10 mouse cellular contexts compared by ENCODE assay signal in the genomic region with DNA sequence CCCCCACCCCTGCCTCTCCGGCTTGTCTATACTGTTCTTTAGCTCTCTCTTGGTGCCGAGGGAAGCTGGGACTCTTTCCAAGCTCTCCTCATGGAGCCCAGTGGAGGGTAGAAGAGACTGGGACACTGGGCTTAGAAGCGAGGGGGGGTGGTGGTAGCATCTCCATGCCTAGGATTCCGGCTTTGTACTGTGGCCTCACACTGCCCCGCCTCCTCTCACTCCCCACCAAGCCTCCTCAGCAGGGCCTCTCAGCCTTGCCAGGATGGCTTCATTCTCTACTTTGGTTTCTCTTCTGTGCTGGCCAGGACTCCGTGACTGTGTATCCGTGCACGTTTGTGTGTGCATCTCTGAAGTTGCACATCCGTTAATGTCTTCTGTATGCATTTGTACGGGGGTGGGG.
DNase-seq lines count a peak whose midpoint lies in the region; ATAC-seq lines count a peak whose summit lies in the region.
"Had no signal": no experiment of that assay in that cellular context is flagged by ENCODE, and none has a peak within 500 bp of the region (broad histone marks: within the 10 kb centered on the region; RNA-seq: fewer than 3 reads in every experiment).

No protein-coding gene starts in this region.

- H3K27me3 ChIP-seq in heart, embryonic 10.5 days (ENCODE audit: insufficient read depth, poor library complexity, severe bottlenecking) = peaks cover 19% of the 10 kb centered on the region
- H3K27me3 ChIP-seq in neural tube, embryonic 11.5 days (ENCODE audit: control insufficient read depth, insufficient read depth, low read length) = no peaks in the 10 kb centered on the region
- H3K27me3 ChIP-seq in limb, embryonic 12.5 days = peaks cover 4% of the 10 kb centered on the region

- H3K4me3 ChIP-seq in heart, embryonic 10.5 days = peak overlapping the region; percentile 46
- H3K4me3 ChIP-seq in neural tube, embryonic 11.5 days (ENCODE audit: low read depth, low read length) = no peak overlapping the region
- peak overlapping the region; percentile 33 for H3K4me3 ChIP-seq in limb, embryonic 12.5 days (replicated peaks)

- H3K36me3 ChIP-seq in heart, embryonic 10.5 days = no peaks in the 10 kb centered on the region
- no peaks in the 10 kb centered on the region for H3K36me3 ChIP-seq in neural tube, embryonic 11.5 days (ENCODE audit: control insufficient read depth, insufficient read depth, low read length)
- peaks cover 4% of the 10 kb centered on the region; the same call in 1 of the 2 replicates for H3K36me3 ChIP-seq in limb, embryonic 12.5 days

- H3K9me3 ChIP-seq in heart, embryonic 10.5 days = no peaks in the 10 kb centered on the region
- H3K9me3 ChIP-seq in neural tube, embryonic 11.5 days (ENCODE audit: control insufficient read depth, low read length) = no peaks in the 10 kb centered on the region
- H3K9me3 ChIP-seq in limb, embryonic 12.5 days = no peaks in the 10 kb centered on the region

- no peak for ATAC-seq in neural tube, embryonic 11.5 days (ENCODE audit: insufficient read depth, low FRiP score, low TSS enrichment)
- ATAC-seq in limb, embryonic 12.5 days (ENCODE audit: insufficient number of reproducible peaks, insufficient read depth, low FRiP score, low TSS enrichment, low read depth) = peak; percentile 38

- DNase-seq in heart, embryonic 10.5 days (ENCODE audit: low spot score) = no peak
- no peak for DNase-seq in heart, postnatal 25 days (ENCODE audit: low spot score)
- no peak for DNase-seq in neural tube, embryonic 11.5 days (ENCODE audit: low spot score)
- DNase-seq in neural tube, embryonic 10.5 days (ENCODE audit: extremely low spot score, low spot score) = no peak
- no peak for DNase-seq in adipocyte (ENCODE audit: low spot score)
- DNase-seq in cerebellum, adult 11 months = no peak
- no peak for DNase-seq in thymus, postnatal 0 days (ENCODE audit: low spot score)
- DNase-seq: cerebellum, adult 11-12 months; gastrocnemius, postnatal 25 days had no signal

- peaks cover 72% of the 10 kb centered on the region for H3K4me1 ChIP-seq in heart, embryonic 10.5 days
- H3K4me1 ChIP-seq in neural tube, embryonic 11.5 days (ENCODE audit: control insufficient read depth, insufficient read depth, low read length) = peaks cover 10% of the 10 kb centered on the region; the same call in 1 of the 2 replicates
- peaks cover 56% of the 10 kb centered on the region for H3K4me1 ChIP-seq in limb, embryonic 12.5 days (replicated peaks)

- WGBS in heart, embryonic 10.5 days = 8% methylated on average over 10 of the region's 10 CpGs
- WGBS in neural tube, embryonic 11.5 days = 9% methylated on average over 10 of the region's 10 CpGs
- 12% methylated on average over 10 of the region's 10 CpGs for WGBS in limb, embryonic 12.5 days

- intact Hi-C loops in heart, postnatal 25 days (cut with DNase I) = no loop called here

- H3K9ac ChIP-seq in neural tube, embryonic 11.5 days (ENCODE audit: low read length) = no peak overlapping the region; the same call in 1 of the 2 replicates
- no peak overlapping the region for H3K9ac ChIP-seq in limb, embryonic 12.5 days (replicated peaks)

- peak overlapping the region; percentile 70 for H3K27ac ChIP-seq in heart, embryonic 10.5 days
- no peak overlapping the region for H3K27ac ChIP-seq in neural tube, embryonic 11.5 days (ENCODE audit: low read depth, low read length)
- H3K27ac ChIP-seq in limb, embryonic 12.5 days = peak overlapping the region; percentile 79

- H3K4me2 ChIP-seq in neural tube, embryonic 11.5 days (ENCODE audit: low read depth) = peak overlapping the region; percentile 22
- peak overlapping the region; percentile 59 for H3K4me2 ChIP-seq in limb, embryonic 12.5 days
